Mouse (Mus musculus) cerebellum, adult 18-20 months (tissue): ENCODE measurements around the gene Gm4737.
"Not testable (repeated sequence)": the region's sequence is repeated elsewhere in the genome, so short reads cannot be mapped to it uniquely, and the experiment has no call there.

Source experiments
- DNase-seq, 2 experiments: peaks; one replicate each; pipeline ENCODE4 v3.0.0; 2021

Gene Gm4737

DNA sequence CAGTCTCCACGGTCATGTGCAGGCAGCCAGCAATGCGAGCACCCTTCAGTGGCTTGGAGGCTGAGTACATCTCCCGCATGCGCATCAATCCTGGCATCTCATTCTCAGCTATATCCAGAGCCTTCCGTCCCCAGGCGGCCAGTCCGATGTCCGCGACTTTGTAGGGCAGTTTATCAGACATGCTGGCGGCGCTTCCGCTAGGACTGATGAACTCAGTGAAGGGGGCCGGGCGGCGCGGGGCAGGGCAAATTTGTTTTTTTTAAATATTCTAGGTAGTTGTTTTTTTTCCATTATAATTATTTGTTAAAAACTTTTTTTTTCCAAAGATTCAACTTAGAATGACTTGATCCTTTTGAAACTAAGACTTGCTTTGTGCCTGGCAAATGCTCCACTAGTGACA is at the start of gene Gm4737:
Gene Gm4737, minus strand, starts transcription at position 246 of the 400 bp plus-strand sequence.
- not testable (repeated sequence) for DNase-seq

DNA sequence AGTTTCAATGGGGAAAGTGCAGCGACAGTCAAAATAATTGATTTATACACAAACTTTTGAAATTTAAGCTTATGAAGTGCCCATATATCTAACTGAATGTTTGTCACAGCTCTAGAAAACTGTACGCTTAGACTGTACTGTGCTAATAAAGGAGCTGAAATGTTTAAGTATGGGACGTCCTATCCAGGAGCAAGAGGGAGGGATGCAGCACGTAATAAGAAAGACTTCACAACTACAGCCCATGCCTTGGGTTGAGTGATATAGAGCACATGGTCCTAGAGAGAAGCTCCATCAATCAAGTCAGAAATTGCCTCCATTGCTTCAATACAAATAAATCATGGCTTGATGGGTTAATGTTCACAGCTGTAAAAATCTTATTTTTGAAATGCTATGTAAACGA is 40.9 kb upstream of the Gm4737 start:
- no peak for DNase-seq

DNA sequence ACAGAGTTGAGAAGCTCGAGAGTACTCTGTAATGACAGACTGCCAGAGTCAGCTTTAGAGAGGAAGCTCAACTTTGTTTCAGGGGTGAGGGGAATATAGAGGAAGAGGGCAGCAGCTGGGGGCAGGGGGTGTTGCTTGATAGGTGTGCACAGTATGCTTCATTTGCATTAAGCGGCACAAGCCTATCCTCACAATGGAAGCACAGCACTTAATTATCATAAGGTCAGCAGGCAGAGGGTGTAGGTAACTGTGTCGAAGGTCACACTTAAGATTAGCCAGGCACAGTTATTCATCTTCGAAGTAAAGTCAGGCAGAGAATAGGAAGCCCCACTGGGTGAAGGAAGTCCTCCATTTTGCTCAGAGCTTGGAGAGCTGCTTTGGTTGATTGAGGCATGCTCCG is 28.2 kb upstream of the Gm4737 start:
- DNase-seq: no peak

DNA sequence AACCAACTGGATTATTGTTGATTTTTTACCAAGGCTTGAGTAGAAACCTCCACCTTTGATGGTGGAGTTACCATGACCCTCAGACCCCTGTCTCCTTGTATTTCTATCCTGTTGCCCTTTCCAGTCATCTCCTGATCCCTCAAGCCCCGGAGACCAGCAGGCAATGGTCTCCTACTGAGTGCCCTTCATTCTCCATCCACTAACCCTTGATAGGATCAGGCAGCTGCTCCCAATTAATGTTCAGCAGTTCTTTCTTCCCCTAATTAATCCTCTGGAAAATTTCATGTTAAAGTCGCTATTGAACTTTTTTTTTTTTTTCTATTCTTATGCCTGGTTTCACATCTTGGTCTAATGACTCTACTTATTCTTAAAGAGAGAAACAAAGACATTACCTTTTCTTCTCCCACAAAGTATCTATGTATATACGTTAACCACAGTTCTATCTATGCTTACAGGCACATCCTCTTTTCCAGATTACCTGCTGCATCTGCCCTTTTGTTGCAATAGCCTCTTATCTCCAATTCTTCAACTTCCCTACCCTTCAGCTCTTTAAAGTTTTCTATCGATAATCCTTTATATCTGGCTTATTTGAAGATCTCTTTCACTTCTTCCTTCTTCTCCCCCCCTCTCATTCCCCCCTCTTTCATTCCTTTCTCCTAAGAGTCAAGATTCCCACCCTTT is 23.4 kb upstream of the Gm4737 start:
- no peak for DNase-seq

DNA sequence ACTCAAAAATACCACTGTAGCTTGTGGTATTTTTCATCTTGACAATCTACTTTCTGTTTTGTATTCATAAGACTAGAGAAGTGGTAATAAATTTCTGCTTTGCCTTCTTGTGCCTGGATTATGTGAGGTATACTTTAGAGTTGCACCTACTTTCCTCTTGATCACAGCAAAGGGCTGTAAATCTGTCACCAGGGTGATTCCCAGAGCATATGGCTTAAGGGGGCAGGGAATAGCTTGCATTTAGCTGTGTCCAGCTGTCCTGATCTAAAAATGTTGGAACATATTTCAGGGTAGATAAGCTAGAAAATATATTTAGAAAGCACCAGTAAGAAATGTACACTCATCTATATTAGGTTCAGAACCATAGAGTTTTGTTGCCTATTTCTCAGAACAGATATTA is 18.2 kb upstream of the Gm4737 start:
- no peak for DNase-seq

DNA sequence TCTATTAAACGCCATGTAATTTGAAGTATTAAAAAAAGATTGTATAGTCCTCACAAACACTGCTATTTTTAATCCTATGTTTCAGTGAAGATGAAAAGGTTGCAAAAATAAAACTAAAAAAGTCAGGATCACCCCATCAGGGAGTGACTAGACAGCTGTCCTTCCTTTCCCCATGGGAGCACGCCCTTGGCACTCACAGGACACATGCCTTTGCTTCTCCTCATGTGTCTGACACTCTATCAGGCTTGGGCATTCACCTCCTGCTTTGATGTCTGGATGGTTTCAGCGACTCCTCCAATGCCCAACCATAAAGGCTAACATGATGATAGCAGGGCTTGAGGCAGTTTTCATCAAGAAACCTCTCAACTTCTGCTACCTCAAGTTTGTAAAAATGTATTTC is 12.1 kb upstream of the Gm4737 start:
- no peak for DNase-seq

DNA sequence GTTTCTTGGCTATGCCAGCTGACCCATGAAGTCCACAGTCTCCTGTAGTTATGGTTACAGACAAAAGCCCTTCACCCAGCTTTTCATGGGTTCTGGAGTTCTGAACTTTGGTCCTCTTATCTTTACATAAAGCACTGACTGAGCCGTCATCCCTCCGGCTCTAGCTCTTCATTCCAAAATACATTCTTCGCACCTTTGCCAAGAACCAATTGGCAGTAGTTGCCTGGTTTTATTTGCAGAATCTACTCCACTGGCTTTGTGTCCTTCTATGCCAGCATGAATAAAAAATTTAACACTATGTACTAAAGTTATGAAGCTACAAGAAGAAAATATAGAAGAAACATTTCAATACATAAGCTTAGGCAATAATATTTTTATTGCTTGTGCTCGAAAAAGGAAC is 10.4 kb upstream of the Gm4737 start:
- no peak for DNase-seq

DNA sequence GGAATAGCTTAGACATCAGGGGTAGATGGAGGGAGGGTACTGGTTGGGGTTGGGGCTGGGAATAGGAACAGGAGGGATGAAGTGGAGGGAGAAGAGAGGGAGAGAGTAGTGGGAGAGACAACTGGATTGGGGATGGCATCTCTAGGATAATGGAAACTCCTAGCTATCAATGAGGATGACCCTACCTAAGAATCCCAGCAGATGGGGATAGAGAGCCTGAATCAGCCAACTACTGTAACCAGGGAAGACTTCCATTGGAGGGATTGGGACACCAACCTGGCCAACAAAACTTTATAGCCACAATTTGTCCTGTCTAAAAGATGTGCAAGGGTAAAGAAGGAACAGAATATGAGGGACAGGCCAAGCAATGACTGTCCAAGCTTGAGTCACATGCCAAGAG is 3.7 kb downstream of the Gm4737 start:
- no peak for DNase-seq

DNA sequence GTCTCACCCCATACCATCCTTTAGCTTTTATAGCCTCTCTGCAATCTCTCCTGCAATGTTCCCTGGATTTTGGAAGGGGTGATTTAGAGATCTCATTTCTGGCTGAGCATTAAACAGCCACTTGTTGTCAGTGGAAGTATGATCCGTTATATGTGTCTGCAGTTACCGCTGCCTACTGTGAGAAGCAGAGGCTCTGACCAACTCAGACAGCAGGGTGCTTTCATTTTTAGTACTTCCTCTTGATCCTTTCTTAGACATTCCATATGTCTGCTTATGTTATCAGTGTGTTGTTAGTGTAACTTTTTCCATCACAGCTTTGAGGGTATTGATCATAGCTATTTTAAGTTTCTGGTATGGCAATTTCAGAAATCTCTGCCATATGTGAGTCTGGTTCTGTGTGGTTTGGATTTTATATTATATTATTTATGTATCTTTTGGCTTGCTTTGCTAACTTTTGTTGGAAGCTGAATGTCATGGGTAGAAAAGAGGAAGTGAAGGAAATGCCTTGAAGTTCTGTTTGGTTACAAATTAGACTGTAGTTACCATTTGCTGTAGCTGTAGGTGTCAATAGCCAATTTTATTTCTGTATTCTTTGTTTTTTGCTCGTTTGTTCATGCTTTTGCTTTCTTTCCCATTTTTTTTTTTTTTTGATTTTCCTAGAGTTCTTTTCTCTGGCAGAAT is 6.1 kb downstream of the Gm4737 start:
- no peak for DNase-seq

DNA sequence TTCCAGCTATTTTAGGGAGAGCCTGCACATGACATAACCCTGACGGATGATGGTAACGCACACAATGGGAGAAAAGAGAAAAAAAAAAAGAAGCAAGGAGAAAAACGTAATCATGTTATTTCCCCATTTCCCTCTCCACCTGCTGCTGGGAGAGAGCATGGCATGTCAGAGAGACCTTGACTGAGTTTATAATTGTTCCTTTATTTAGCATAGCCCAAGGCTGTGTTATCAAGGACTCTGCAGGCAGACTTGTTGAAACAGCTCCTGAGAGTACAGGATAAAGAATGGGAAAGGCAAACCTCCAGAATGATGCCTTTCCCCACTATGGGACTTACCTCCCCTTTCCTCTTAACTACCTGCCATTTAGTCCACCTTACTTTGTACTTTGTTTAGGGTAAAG is 7.9 kb downstream of the Gm4737 start:
- no peak for DNase-seq

DNA sequence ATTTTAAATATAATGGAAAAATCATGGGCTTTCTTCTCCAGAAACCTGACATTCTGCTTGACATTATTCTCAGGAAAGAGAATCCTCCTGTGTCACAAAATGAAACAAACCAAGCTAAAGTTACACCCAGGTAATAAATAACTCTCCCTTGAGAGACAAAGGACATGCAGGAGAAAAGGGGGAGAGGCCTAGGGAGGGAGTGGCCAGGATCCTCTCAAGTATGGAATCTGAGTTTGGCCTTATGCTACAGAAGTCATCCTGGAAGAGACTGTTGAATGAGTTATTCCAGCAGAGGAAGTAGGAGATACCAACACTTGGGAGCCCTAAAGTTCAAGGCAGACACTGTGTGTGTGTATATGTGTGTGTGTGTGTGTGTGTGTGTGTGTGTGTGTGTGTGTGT is 32.6 kb downstream of the Gm4737 start:
- no peak for DNase-seq

DNA sequence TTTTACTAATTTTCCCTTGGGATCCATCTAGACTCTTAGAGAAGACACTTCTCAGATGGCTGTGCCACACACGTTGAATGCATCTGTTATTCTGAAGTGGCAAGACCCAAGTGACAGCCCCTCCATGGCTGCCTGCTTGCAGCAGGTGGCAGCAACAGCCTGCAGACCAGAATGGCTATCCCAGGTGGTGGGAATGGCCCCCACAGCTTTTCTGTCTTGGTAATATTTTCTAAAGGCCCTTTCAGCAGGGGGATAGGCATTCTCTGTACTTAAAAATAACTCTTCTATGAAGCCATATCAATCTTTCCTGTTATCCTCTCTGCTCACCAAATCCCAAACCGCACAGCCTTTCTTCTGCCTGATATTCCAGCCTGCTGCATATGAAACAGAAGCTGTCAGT is 33.5 kb downstream of the Gm4737 start:
- DNase-seq: no peak

DNA sequence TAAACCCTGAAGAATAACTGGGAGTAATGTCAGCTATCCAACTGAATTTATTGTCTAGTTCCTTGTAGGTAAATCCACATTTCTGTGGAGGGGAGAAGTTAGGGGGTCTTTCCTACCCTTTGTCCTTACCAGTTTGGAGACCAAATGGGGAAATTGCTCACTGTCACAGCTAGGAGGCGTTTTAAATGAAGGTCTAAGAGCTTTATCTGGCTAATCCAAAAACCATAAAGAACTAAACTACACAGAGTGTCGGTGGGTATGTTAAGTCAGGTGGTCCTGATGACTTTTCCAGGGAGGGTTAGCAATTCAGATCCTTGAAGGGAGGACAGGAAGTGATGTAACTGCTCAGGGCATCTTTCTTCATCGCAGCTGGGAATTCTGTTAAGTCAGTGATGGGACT is 34.3 kb downstream of the Gm4737 start:
- DNase-seq: no peak

DNA sequence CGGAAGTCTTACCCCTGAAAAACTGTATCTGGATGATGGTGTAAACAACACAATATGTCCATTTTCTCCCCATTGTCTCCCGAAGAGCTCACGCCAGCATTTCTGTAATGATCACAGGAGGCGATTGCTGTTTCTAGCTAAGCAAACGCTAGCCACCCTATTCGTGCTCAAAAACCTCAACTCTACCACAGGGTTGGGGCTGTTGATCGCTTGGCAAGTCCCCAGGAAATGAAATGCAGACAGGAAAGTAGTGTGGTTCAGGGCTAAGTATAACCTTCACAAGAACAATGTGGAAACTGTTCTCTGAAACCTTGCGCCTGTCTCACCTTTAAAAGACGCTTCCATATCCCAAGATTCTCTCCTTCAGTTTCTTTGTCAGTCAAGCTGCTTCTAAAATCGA is 34.9 kb downstream of the Gm4737 start, which contains the start of gene Cd96:
Gene Cd96, minus strand, starts transcription at position 232 of the 400 bp plus-strand sequence.
- no peak for DNase-seq

DNA sequence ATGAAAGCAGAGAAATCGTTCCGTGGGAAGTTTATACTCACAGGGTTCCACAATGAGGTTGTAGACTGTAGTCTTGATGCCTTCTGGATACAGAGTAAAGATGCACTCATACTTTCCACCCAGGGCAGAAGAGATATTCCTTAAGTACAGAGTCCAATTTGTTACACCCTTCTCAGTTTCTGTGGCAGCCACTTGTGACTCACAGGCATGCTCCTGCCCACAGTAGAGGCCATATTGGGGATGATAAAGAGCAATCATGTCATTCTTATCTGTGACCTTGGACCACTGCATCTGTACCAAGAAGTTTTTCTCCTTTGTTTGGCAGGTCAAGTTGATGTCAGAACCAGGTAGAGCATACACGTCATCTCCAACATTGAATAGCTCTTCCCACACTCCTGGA is 37.2 kb downstream of the Gm4737 start:
- DNase-seq: no peak

DNA sequence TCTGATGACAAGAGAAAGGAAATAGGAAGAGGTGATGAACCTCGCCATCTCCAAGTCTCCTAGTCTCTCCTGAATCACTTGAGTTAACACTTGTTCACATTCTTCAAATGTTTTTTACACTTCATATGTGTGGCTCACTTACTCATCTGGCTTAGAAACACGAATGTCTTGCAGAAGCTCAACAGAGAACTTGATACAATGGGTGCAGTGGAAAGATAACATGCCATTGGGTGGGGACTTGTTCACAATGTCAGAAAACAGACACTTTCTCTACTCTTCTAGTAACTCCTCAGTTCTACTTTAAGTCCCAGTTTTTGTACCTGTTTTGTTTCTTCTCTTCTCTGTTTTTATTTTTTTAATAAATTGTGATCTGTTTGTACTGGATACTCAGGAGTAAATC is 40.1 kb downstream of the Gm4737 start:
- no peak for DNase-seq

DNA sequence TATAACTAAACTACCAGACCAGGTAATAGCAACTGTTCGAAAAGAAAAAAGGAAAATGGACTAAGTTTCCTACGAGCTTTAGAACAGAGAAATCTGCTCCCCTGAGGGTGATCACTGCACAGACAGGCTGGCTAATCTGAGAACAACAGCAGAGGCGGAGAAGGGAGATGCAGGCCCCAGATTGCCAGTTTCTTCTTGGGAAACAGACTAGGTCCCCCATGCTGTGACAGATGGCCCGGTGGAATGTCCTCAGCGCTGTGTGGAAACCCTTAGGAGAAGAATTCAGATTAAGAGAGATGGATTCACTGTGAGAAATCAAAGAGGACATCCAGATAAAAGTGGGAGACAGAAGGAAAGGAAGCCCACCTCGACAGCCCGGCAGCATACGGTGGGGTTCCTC is 45.3 kb downstream of the Gm4737 start:
- no peak for DNase-seq

DNA sequence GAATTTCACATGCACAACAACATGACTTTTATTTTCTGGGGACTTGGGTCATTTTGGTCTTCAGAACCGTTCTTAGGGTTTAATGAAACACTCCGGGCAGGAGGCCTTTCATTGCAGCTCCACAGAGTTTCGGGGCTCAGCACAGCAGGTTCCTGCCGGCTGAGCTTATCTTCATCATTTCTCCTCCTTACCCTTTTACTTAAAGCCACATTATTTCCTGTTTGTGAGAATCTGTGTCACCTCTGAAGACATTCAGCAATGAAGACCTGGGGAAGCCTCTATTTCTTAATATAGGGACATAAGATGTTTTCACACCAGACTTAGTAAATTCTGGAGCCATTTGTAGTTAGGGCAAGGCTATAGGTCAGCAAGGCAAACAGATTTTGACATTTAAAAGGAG is 47.4 kb downstream of the Gm4737 start:
- DNase-seq: no peak

DNA sequence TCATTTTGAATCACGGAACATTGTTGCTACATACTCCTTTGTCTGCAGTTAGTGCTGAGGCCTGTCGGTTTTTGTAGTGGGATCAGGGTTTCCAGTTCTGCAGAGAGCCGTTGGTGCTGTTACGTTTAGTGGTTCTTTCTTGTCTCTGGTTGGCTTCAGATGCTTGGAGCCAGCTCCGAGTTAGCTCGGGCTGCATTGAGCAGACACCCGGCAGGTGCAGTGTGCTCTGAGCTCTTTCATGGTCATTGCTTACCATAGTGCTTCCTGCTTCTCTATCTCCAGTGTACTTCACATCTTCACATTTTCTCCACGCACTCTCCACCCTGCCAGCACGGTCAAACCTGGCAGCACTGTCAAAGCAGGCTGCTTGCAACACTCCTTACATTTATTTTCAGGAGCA is 50.4 kb downstream of the Gm4737 start:
- no peak for DNase-seq
